Mouse (Mus musculus): ENCODE results near the gene Slc23a4. TPM values are rescaled to one million over a fixed set of nuclear protein-coding genes. Genes with fewer than 3 reads are reported as not detected.
A peak's percentile ranks its signal among the peaks of the same experiment; 100 is the strongest.

Slc23a4 gene
- total RNA-seq, 2 experiments from 2014 or later: 1.4 to 1.6 TPM

- peak in 1 of 2 experiments; percentile 65 for DNase-seq (ENCODE audit: extremely low spot score in 1 of 2, low spot score in 2 of 2)
- intact Hi-C loops (cut with DNase I): no loop called here
These were observed 66.3 kb downstream of the Slc23a4 start for GRCm38 (mm10) chr6:34921941-34922340.

DNA sequence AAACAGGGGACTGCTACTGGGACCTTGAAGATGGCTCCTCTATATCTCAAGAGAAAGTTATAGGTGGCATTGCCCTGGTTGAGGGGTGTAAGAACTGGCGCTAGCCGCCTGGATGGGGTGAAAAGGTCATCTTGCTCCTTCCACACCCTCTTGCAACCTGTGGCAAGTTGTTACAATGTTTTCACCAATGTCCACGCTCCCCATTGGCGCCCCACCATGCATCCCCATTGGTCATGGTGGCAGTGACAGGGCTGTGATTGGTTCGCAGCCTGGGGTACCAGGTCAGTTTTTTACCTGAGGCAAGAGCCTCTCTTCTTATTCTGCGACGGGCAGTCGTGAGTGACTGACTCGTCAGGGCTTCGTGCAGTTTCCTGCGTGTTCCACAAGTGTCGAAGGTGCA, 67.6 kb downstream of the Slc23a4 start:
- no peak for DNase-seq (ENCODE audit: extremely low spot score in 1 of 2, low spot score in 2 of 2)
- intact Hi-C loops (cut with DNase I): no loop called here

- DNase-seq (ENCODE audit: extremely low spot score in 1 of 2, low spot score in 2 of 2): no peak
- intact Hi-C loops (cut with DNase I): no loop called here
These were observed 68.2 kb downstream of the Slc23a4 start, which contains the start of gene Stra8 for GRCm38 (mm10) chr6:34919956-34920355. Gene Stra8, plus strand, starts transcription at chr6:34920163.

DNA sequence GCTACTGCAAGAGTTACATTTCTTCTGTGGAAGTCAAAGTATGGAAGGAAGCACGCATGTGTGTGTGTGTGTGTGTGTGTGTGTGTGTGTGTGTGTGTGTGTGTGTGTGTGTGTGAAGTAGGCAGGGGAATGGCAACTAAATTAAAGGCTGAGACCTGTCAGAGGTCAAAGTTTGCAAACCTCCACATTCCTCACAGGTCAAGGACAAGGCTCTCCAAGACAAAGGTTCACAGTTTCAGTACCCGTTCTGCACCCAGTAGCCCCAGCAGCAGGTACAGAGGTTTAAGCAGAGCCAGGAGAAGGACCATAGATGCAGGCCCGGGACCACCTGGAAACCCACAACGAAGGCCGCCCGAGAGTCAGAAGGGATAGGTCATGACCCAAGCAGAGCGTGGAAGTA, 69.1 kb downstream of the Slc23a4 start:
- no peak for DNase-seq (ENCODE audit: extremely low spot score in 1 of 2, low spot score in 2 of 2)
- intact Hi-C loops (cut with DNase I): no loop called here

DNA sequence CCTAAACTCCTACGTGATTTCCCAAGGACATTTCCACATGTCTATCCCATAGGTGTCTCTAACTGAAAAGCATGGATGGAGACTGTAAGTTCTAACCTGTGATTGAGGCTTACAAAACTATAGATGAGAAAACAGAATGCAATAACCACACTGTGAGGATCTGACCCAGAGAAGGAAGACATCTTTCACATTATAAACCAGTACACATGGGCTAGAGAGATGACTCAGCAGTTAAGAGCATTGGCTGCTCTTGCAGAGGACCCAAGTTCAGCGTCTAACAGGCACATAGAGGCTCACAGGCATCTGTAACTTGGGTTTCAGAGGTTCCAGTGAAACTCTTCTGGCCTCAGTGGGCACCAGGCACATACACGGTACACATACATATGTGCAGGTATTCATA, 73.7 kb downstream of the Slc23a4 start:
- no peak for DNase-seq (ENCODE audit: extremely low spot score in 1 of 2, low spot score in 2 of 2)
- intact Hi-C loops (cut with DNase I): no loop called here

GRCm38 (mm10) chr6:34913341-34914040, 74.7 kb downstream of the Slc23a4 start:
- intact Hi-C loops (cut with DNase I): no loop called here
- DNase-seq (ENCODE audit: extremely low spot score in 1 of 2, low spot score in 2 of 2): no peak

GRCm38 (mm10) chr6:34910371-34911219, 77.6 kb downstream of the Slc23a4 start, which contains the start of gene Wdr91:
Gene Wdr91, minus strand, starts transcription at chr6:34910876.
- intact Hi-C loops (cut with DNase I): no loop called here
- peak; percentile 88 to 94 for DNase-seq (ENCODE audit: extremely low spot score in 1 of 2, low spot score in 2 of 2)

- no peak for DNase-seq (ENCODE audit: extremely low spot score in 1 of 2, low spot score in 2 of 2)
- intact Hi-C loops (cut with DNase I): no loop called here
These were observed 78.4 kb downstream of the Slc23a4 start for GRCm38 (mm10) chr6:34909631-34910345.

GRCm38 (mm10) chr6:34907696-34908260, 80.4 kb downstream of the Slc23a4 start:
- intact Hi-C loops (cut with DNase I): no loop called here
- no peak for DNase-seq (ENCODE audit: extremely low spot score in 1 of 2, low spot score in 2 of 2)

GRCm38 (mm10) chr6:34907121-34907614, 81.0 kb downstream of the Slc23a4 start:
- DNase-seq (ENCODE audit: extremely low spot score in 1 of 2, low spot score in 2 of 2): no peak
- intact Hi-C loops (cut with DNase I): no loop called here

- intact Hi-C loops (cut with DNase I): no loop called here
- DNase-seq (ENCODE audit: extremely low spot score in 1 of 2, low spot score in 2 of 2): peak in 1 of 2 experiments; percentile 45
These were observed 81.5 kb downstream of the Slc23a4 start for GRCm38 (mm10) chr6:34906661-34907060.

- DNase-seq (ENCODE audit: extremely low spot score in 1 of 2, low spot score in 2 of 2): no peak
- intact Hi-C loops (cut with DNase I): no loop called here
These were observed 82.1 kb downstream of the Slc23a4 start for GRCm38 (mm10) chr6:34906125-34906524.

- DNase-seq (ENCODE audit: extremely low spot score in 1 of 2, low spot score in 2 of 2): no peak
- intact Hi-C loops (cut with DNase I): no loop called here
These were observed 83.8 kb downstream of the Slc23a4 start for GRCm38 (mm10) chr6:34904361-34904760.

- DNase-seq (ENCODE audit: extremely low spot score in 1 of 2, low spot score in 2 of 2): no peak
- intact Hi-C loops (cut with DNase I): no loop called here
These were observed 84.4 kb downstream of the Slc23a4 start for GRCm38 (mm10) chr6:34903851-34904250.

GRCm38 (mm10) chr6:34903441-34903840, 84.8 kb downstream of the Slc23a4 start:
- no peak for DNase-seq (ENCODE audit: extremely low spot score in 1 of 2, low spot score in 2 of 2)
- intact Hi-C loops (cut with DNase I): no loop called here

GRCm38 (mm10) chr6:34902578-34902977, 85.6 kb downstream of the Slc23a4 start:
- DNase-seq (ENCODE audit: extremely low spot score in 1 of 2, low spot score in 2 of 2): no peak
- intact Hi-C loops (cut with DNase I): no loop called here

DNA sequence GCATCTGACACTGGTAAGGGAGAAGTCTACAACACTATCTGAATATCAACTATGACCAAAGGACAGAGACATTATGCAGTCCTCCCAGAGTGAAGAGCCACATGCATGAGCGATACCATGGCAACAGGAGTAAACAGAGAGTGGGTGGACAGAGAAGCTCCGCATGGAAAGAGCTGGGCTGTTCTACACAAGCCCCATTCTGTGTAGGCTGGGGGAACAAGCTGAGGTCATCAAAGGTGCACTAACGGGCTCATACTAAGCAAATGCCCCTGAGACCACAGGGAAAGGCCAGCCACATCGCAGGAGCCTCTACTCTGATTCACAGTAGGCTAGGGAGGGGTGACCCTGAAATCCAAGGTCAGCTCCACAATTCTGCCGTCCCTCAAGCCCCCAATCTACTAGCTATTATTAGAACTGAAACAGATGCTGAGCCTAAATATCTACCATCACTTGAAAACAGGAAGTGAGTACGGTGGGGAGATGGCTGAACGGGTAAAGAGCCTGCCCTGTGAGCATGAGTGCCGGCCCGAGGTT, 86.2 kb downstream of the Slc23a4 start:
- DNase-seq (ENCODE audit: extremely low spot score in 1 of 2, low spot score in 2 of 2): no peak

DNA sequence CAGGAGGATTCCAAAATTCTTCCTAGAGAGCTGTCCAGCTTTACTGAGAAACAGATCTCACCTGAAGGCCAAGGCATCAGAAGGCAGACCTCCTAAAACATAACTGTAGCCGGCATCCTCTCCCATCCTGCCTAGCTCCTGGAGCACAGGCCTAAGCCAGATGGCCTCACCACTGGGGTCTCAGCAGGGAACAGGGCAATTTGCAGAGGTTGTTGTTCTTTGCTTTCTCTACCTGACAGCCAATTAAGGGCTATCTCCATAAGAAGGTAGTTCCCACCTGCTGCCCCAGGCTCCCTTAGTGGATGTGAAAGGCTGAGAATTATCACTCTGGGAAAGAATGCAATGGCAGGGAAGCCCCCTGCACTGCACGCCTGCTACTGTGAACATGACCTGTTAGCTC, 87.2 kb downstream of the Slc23a4 start:
- intact Hi-C loops (cut with DNase I): no loop called here
- no peak for DNase-seq (ENCODE audit: extremely low spot score in 1 of 2, low spot score in 2 of 2)

More for the DNA sequence above, 86.2 kb downstream of the Slc23a4 start:
- intact Hi-C loops (cut with DNase I): no loop called here

DNA sequence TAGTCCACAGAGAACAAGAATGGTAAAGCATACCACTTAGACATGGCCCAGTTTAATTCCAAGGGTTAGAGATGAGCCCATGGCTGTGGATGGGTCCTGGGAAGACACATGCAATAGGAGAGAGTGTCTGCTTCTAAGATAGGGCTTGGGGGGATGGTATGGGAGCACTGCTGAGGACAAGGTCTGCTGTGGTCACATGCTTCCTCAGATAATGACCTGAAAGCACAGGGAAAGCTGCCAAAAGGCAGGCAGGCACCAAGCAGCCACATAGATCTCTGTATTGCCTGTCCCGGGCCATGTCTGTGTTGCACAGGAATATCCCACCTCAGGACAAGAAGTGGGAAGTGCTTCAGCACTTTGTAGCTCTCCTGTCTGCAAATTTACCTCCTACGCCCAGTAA, 89.1 kb downstream of the Slc23a4 start:
- intact Hi-C loops (cut with DNase I): no loop called here

More for the DNA sequence above, 89.1 kb downstream of the Slc23a4 start:
- no peak for DNase-seq (ENCODE audit: extremely low spot score in 1 of 2, low spot score in 2 of 2)

All from left cerebral cortex, postnatal 10 days (tissue).